Mouse (Mus musculus) heart, postnatal 25 days (tissue): ENCODE results near the gene Kcnj4. TPM values are rescaled to one million over a fixed set of nuclear protein-coding genes. Genes with fewer than 3 reads are reported as not detected.

Experiments used
- DNase-seq: peaks from one replicate; pipeline ENCODE4 v3.0.0; 2022; ENCODE audit warnings: low spot score
- intact Hi-C: fragments of 180-260 bp; cut with DNase I; formaldehyde crosslinking; loops from one replicate; pipeline ENCODE4 v1.15.1; 2025
- microRNA-seq: library from miRNA; unstranded; fragments of <30 nt; microRNA quantifications from one replicate; pipeline ENCODE4 v1.2.0, GENCODE M21; 2022
- total RNA-seq, 2 experiments: library from RNA; stranded (reverse); gene quantifications; 2 replicates each; pipeline ENCODE4 v1.2.3; 2021

The Kcnj4 gene
- total RNA-seq, 2 experiments from 2014 or later = not detected

GRCm38 (mm10) chr15:79436481-79436921, 68.5 kb downstream of the Kcnj4 start:
- peak; percentile 30 for DNase-seq
- intact Hi-C loops = no loop called here

GRCm38 (mm10) chr15:79435191-79435671, 69.8 kb downstream of the Kcnj4 start:
- no peak for DNase-seq
- intact Hi-C loops = no loop called here

Small RNA genes lying within 50 kb of the gene (microRNA-seq; reads per million reads assigned to microRNA genes)
- not detected for gene Gm44302

Other genes starting within 250 kb of the Kcnj4 start
- 1 to 10 TPM in 1 of 2 experiments, under 1 TPM in 1; 0.78 to 2.4 TPM for gene Baiap2l2, start 219.7 kb downstream of the Kcnj4 start, total RNA-seq
- 1 to 10 TPM; 9.6 to 9.9 TPM for gene Pla2g6, start 176.9 kb downstream of the Kcnj4 start, total RNA-seq
- gene Maff, start 158.6 kb downstream of the Kcnj4 start, total RNA-seq = 1 to 10 TPM; 8.1 to 8.3 TPM
- gene Tmem184b, start 101.7 kb downstream of the Kcnj4 start, total RNA-seq = 10 to 100 TPM; 43.0 to 46.7 TPM
- gene Csnk1e, start 49.7 kb downstream of the Kcnj4 start, total RNA-seq = 10 to 100 TPM; 48.4 to 54.0 TPM
- 1 to 10 TPM; 7.6 to 8.2 TPM for gene Kdelr3, start 11.2 kb upstream of the Kcnj4 start, total RNA-seq
- gene Ddx17, start 41.5 kb upstream of the Kcnj4 start, total RNA-seq = 100 to 1,000 TPM in 1 of 2 experiments, 10 to 100 TPM in 1; 96.7 to 105 TPM
- gene Dmc1, start 99.9 kb upstream of the Kcnj4 start, total RNA-seq = under 1 TPM in 1 of 2 experiments, not detected in 1; 0.10 TPM
- 1 to 10 TPM in 1 of 2 experiments, under 1 TPM in 1; 0.84 to 1.3 TPM for gene Fam227a, start 153.7 kb upstream of the Kcnj4 start, total RNA-seq
- 10 to 100 TPM; 22.9 to 25.9 TPM for gene Cby1, start 154.0 kb upstream of the Kcnj4 start, total RNA-seq
- 100 to 1,000 TPM; 120 to 122 TPM for gene Tomm22, start 165.6 kb upstream of the Kcnj4 start, total RNA-seq
- gene Josd1, start 182.7 kb upstream of the Kcnj4 start, total RNA-seq = 10 to 100 TPM; 23.6 to 26.4 TPM
- 10 to 100 TPM; 27.2 to 31.8 TPM for gene Gtpbp1, start 185.6 kb upstream of the Kcnj4 start, total RNA-seq
- 10 to 100 TPM; 79.3 to 80.7 TPM for gene Sun2, start 237.3 kb upstream of the Kcnj4 start, total RNA-seq